ENCODE assay signal across 9 mouse cellular contexts in the genomic region with DNA sequence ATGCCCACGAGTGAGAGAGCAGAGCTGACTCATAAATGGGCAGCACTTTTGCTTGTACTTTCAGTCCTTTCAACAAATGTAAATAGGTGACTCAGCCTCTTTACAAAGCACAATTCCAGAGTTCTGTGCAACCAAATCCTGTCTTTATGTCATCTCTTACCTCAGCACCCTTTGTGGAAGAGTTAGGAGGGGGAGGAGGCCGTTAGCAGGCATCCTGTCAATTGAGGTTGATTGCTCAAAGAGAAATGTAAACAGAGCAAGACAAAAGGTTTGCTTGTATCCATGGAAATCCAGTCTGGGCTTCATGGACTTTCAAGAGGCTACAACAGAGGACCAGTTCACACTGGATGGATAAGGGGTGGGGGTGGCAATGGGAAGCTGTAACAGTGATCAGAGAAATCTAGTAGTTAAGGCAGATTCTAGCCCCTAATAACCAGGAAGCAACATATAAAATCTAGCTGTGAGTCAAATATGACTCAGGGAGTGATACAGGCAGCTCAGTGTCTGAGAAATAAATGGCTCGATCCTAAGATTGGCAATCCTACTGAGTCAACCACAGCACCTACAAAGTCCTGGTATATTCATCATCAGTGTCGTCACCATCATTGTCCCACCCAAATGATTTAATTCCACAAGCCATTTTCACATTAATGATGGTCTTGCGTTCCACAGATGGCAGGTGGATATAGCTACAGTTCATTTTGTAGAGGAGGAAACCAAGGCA.
A peak's percentile ranks its signal among the peaks of the same experiment; 100 is the strongest.
DNase-seq lines count a peak whose midpoint lies in the region; ATAC-seq lines count a peak whose summit lies in the region.
"Had no signal": no experiment of that assay in that cellular context is flagged by ENCODE, and none has a peak within 500 bp of the region (broad histone marks: within the 10 kb centered on the region; RNA-seq: fewer than 3 reads in every experiment).

No protein-coding gene starts in this region.

- no peak overlapping the region for H3K27ac ChIP-seq in forebrain, embryonic 14.5 days (ENCODE audit: low read depth, low read length)
- H3K27ac ChIP-seq in midbrain, embryonic 14.5 days (replicated peaks; ENCODE audit: low read depth, low read length), result no peak overlapping the region
- H3K27ac ChIP-seq in neural tube, embryonic 15.5 days (replicated peaks), result no peak overlapping the region
- no peak overlapping the region for H3K27ac ChIP-seq in kidney, embryonic 15.5 days

- ATAC-seq in forebrain, embryonic 14.5 days, result peak; percentile 87
- ATAC-seq in midbrain, embryonic 14.5 days (ENCODE audit: low FRiP score, low TSS enrichment), result peak; percentile 63; the same call in 1 of the 2 replicates
- ATAC-seq in neural tube, embryonic 15.5 days (ENCODE audit: low FRiP score), result no peak
- ATAC-seq in kidney, embryonic 15.5 days (replicated peaks; ENCODE audit: low FRiP score), result no peak

- no peak overlapping the region for H3K9ac ChIP-seq in forebrain, embryonic 14.5 days (ENCODE audit: low read length)
- no peak overlapping the region for H3K9ac ChIP-seq in midbrain, embryonic 14.5 days (replicated peaks; ENCODE audit: low read length)
- no peak overlapping the region for H3K9ac ChIP-seq in neural tube, embryonic 15.5 days (replicated peaks)
- no peak overlapping the region for H3K9ac ChIP-seq in kidney, embryonic 15.5 days

- no peaks in the 10 kb centered on the region for H3K27me3 ChIP-seq in forebrain, embryonic 14.5 days (replicated peaks; ENCODE audit: control insufficient read depth, insufficient read depth, low read length)
- no peaks in the 10 kb centered on the region for H3K27me3 ChIP-seq in midbrain, embryonic 14.5 days (ENCODE audit: control insufficient read depth, insufficient read depth, low read length)
- no peaks in the 10 kb centered on the region for H3K27me3 ChIP-seq in neural tube, embryonic 15.5 days (replicated peaks)
- H3K27me3 ChIP-seq in kidney, embryonic 15.5 days, result no peaks in the 10 kb centered on the region

- DNase-seq in ES-CJ7 (ENCODE audit: low read depth, low spot score) (peak; percentile 79), ZHBTc4 (ENCODE audit: low read depth, low spot score) (peak; percentile 78)
- peak; percentile 39 for DNase-seq in forebrain, embryonic 14.5 days (ENCODE audit: low spot score)
- peak; percentile 23 for DNase-seq in midbrain, embryonic 14.5 days
- no peak for DNase-seq in frontal cortex, postnatal 14 days (ENCODE audit: low spot score in 2 of 2)
- no peak for DNase-seq in heart, adult 18-20 months
- DNase-seq: right cerebral cortex, postnatal 25 days had no signal

- no peak overlapping the region for H3K4me2 ChIP-seq in forebrain, embryonic 14.5 days (ENCODE audit: low read length)
- no peak overlapping the region for H3K4me2 ChIP-seq in midbrain, embryonic 14.5 days (ENCODE audit: low read length)
- no peak overlapping the region for H3K4me2 ChIP-seq in neural tube, embryonic 15.5 days
- no peak overlapping the region for H3K4me2 ChIP-seq in kidney, embryonic 15.5 days

- no peaks in the 10 kb centered on the region for H3K36me3 ChIP-seq in forebrain, embryonic 14.5 days (ENCODE audit: control insufficient read depth, insufficient read depth, low read length)
- no peaks in the 10 kb centered on the region for H3K36me3 ChIP-seq in midbrain, embryonic 14.5 days (ENCODE audit: control insufficient read depth, insufficient read depth, low read length)
- no peaks in the 10 kb centered on the region for H3K36me3 ChIP-seq in neural tube, embryonic 15.5 days
- no peaks in the 10 kb centered on the region for H3K36me3 ChIP-seq in kidney, embryonic 15.5 days

- peaks cover 9% of the 10 kb centered on the region for H3K4me1 ChIP-seq in forebrain, embryonic 14.5 days (ENCODE audit: control insufficient read depth, insufficient read depth, low read length)
- no peaks in the 10 kb centered on the region for H3K4me1 ChIP-seq in midbrain, embryonic 14.5 days (ENCODE audit: control insufficient read depth, insufficient read depth, low read length)
- no peaks in the 10 kb centered on the region for H3K4me1 ChIP-seq in neural tube, embryonic 15.5 days
- no peaks in the 10 kb centered on the region for H3K4me1 ChIP-seq in kidney, embryonic 15.5 days

- 50% methylated on average over 5 of the region's 5 CpGs for WGBS in forebrain, embryonic 14.5 days
- WGBS in midbrain, embryonic 14.5 days, result 54% methylated on average over 5 of the region's 5 CpGs
- WGBS in neural tube, embryonic 15.5 days, result 52% methylated on average over 5 of the region's 5 CpGs
- WGBS in kidney, embryonic 15.5 days, result 58% methylated on average over 5 of the region's 5 CpGs

- no peak overlapping the region for H3K4me3 ChIP-seq in forebrain, embryonic 14.5 days (ENCODE audit: low read depth, low read length)
- no peak overlapping the region for H3K4me3 ChIP-seq in midbrain, embryonic 14.5 days (replicated peaks; ENCODE audit: low read depth, low read length)
- H3K4me3 ChIP-seq in neural tube, embryonic 15.5 days (replicated peaks), result no peak overlapping the region
- H3K4me3 ChIP-seq in kidney, embryonic 15.5 days (replicated peaks), result no peak overlapping the region

- no peaks in the 10 kb centered on the region for H3K9me3 ChIP-seq in forebrain, embryonic 14.5 days (replicated peaks; ENCODE audit: control insufficient read depth, low read length)
- H3K9me3 ChIP-seq in midbrain, embryonic 14.5 days (ENCODE audit: control insufficient read depth, low read length), result no peaks in the 10 kb centered on the region
- H3K9me3 ChIP-seq in neural tube, embryonic 15.5 days (replicated peaks), result no peaks in the 10 kb centered on the region
- no peaks in the 10 kb centered on the region for H3K9me3 ChIP-seq in kidney, embryonic 15.5 days (replicated peaks)

Comparison
In these comparisons a context has a peak if more than half of its experiments do, and no peak if none do; other contexts are left out.
1. DNase-seq: peak in ES-CJ7 (single experiment), ZHBTc4 (single experiment), forebrain, embryonic 14.5 days (single experiment) and midbrain, embryonic 14.5 days (single experiment); none in frontal cortex, postnatal 14 days (0 of 2) and heart, adult 18-20 months (0 of 2).
2. ATAC-seq: peak in forebrain, embryonic 14.5 days (single experiment) and midbrain, embryonic 14.5 days (single experiment); none in neural tube, embryonic 15.5 days (single experiment) and kidney, embryonic 15.5 days (single experiment).